Mouse (Mus musculus) urinary bladder, adult 18-20 months (tissue): ENCODE measurements around the gene Taar7b.

Experiments used
- DNase-seq, 2 experiments: peaks; one replicate each; pipeline ENCODE4 v3.0.0; 2022; ENCODE audit warnings: low spot score in 2 of 2, mixed read lengths in 2 of 2

The Taar7b gene

GRCm38 (mm10) chr10:23999639-24000038 lies at the start of gene Taar7b:
Gene Taar7b (plus strand): TSS chr10:23999939.
- no peak for DNase-seq

GRCm38 (mm10) chr10:23951714-23952113 lies 48.0 kb upstream of the Taar7b start:
- no peak for DNase-seq

- peak; percentile 15 to 58 for DNase-seq
These were observed 40.7 kb upstream of the Taar7b start for GRCm38 (mm10) chr10:23959071-23959470.

GRCm38 (mm10) chr10:23960444-23960915 lies 39.3 kb upstream of the Taar7b start, which contains the start of gene Taar4:
Gene Taar4 (plus strand): TSS chr10:23960494.
- DNase-seq, result no peak

- DNase-seq, result no peak
These were observed 36.3 kb upstream of the Taar7b start for GRCm38 (mm10) chr10:23963444-23963843.

- no peak for DNase-seq
These were observed 34.7 kb upstream of the Taar7b start for GRCm38 (mm10) chr10:23964921-23965610.

- no peak for DNase-seq
These were observed 29.0 kb upstream of the Taar7b start, which contains the start of gene Taar5 for GRCm38 (mm10) chr10:23970656-23971165. Gene Taar5 (plus strand): TSS chr10:23970706.

- DNase-seq, result no peak
These were observed 28.5 kb upstream of the Taar7b start for GRCm38 (mm10) chr10:23971256-23971655.

- DNase-seq, result no peak
These were observed 21.8 kb upstream of the Taar7b start for GRCm38 (mm10) chr10:23977958-23978357.

- DNase-seq, result peak; percentile 34 to 47
These were observed 20.6 kb upstream of the Taar7b start for GRCm38 (mm10) chr10:23978901-23979705.

- no peak for DNase-seq
These were observed 14.2 kb upstream of the Taar7b start, which contains the start of gene Taar6 for GRCm38 (mm10) chr10:23985546-23985945. Gene Taar6 (minus strand): TSS chr10:23985646.

GRCm38 (mm10) chr10:23986419-23986818 lies 13.3 kb upstream of the Taar7b start:
- no peak for DNase-seq

- DNase-seq, result no peak
These were observed 6.4 kb upstream of the Taar7b start, which contains the start of gene Taar7a for GRCm38 (mm10) chr10:23993381-23993780. Gene Taar7a (minus strand): TSS chr10:23993481.

- no peak for DNase-seq
These were observed 6.7 kb downstream of the Taar7b start for GRCm38 (mm10) chr10:24006442-24006841.

- DNase-seq, result no peak
These were observed 7.3 kb downstream of the Taar7b start for GRCm38 (mm10) chr10:24007034-24007433.

GRCm38 (mm10) chr10:24008143-24008542 lies 8.4 kb downstream of the Taar7b start:
- DNase-seq, result no peak

- DNase-seq, result no peak
These were observed 27.2 kb downstream of the Taar7b start, which contains the start of gene Taar7d for GRCm38 (mm10) chr10:24026922-24027321. Gene Taar7d (plus strand): TSS chr10:24027222.

- DNase-seq, result no peak
These were observed 31.6 kb downstream of the Taar7b start for GRCm38 (mm10) chr10:24031347-24031746.

- no peak for DNase-seq
These were observed 37.6 kb downstream of the Taar7b start, which contains the start of gene Taar7e for GRCm38 (mm10) chr10:24037314-24037713. Gene Taar7e (plus strand): TSS chr10:24037614.

- DNase-seq, result no peak
These were observed 40.6 kb downstream of the Taar7b start for GRCm38 (mm10) chr10:24040120-24040869.

GRCm38 (mm10) chr10:24049210-24049609 lies 49.5 kb downstream of the Taar7b start, which contains the start of gene Taar7f:
Gene Taar7f (plus strand): TSS chr10:24049510.
- no peak for DNase-seq
